Mouse (Mus musculus) stomach, postnatal 0 days (tissue): ENCODE results near the gene Fxyd7.

Experiments used
- CTCF ChIP-seq: IDR thresholded peaks from 2 replicates; pipeline ENCODE4 v1.5.1; 2016; ENCODE audit warnings: antibody characterized with exemption, low read depth, mild to moderate bottlenecking, moderate library complexity
- EP300 ChIP-seq: optimal IDR thresholded peaks from 2 replicates; pipeline ENCODE3; 2016; ENCODE audit warnings: antibody characterized with exemption

- TF ChIP-seq CTCF (no peak), EP300 (no peak)
Observed at GRCm38 (mm10) chr7:31063074-31063560, 11.8 kb upstream of the Fxyd7 start.
